Mouse (Mus musculus) hindbrain, embryonic 13.5 days (tissue): ENCODE data around the gene Atp23. TPM values are rescaled to one million over a fixed set of nuclear protein-coding genes. Genes with fewer than 3 reads are reported as not detected.
A peak's percentile ranks its signal among the peaks of the same experiment; 100 is the strongest.
"Not testable (repeated sequence)": the region's sequence is repeated elsewhere in the genome, so short reads cannot be mapped to it uniquely, and the experiment has no call there.

Source experiments
- ATAC-seq: fragments of 200-750 bp; cut with Nextera tagmentation; 2 replicates; pipeline ENCODE4 v1.8.0; 2017; ENCODE audit warnings: moderate TSS enrichment; ENCODE audit not compliant: low FRiP score
- H3K27ac ChIP-seq: fragments of 300-500 bp; sonication (generic); 2 replicates; pipeline ENCODE4 v1.5.1; 2015; ENCODE audit warnings: inconsistent platforms, mild to moderate bottlenecking, moderate library complexity
- H3K27me3 ChIP-seq: fragments of 300-500 bp; sonication (generic); 2 replicates; pipeline ENCODE4 v1.6.1; 2015; ENCODE audit warnings: mild to moderate bottlenecking, inconsistent platforms
- H3K36me3 ChIP-seq: fragments of 300-500 bp; sonication (generic); 2 replicates; pipeline ENCODE4 v1.6.1; 2015; ENCODE audit warnings: mild to moderate bottlenecking, inconsistent platforms
- H3K4me1 ChIP-seq: fragments of 300-500 bp; sonication (generic); replicated peaks from 2 replicates; pipeline ENCODE4 v1.6.1; 2015; ENCODE audit warnings: inconsistent platforms
- H3K4me2 ChIP-seq: fragments of 300-500 bp; sonication (generic); 2 replicates; pipeline ENCODE4 v1.6.1; 2015; ENCODE audit warnings: inconsistent platforms, mild to moderate bottlenecking, moderate library complexity
- H3K4me3 ChIP-seq: fragments of 300-500 bp; sonication (generic); 2 replicates; pipeline ENCODE4 v1.5.1; 2015; ENCODE audit warnings: mild to moderate bottlenecking, inconsistent platforms
- H3K9ac ChIP-seq: fragments of 300-500 bp; sonication (generic); 2 replicates; pipeline ENCODE4 v1.6.1; 2015; ENCODE audit warnings: mild to moderate bottlenecking, inconsistent platforms
- H3K9me3 ChIP-seq: fragments of 300-500 bp; sonication (generic); 2 replicates; pipeline ENCODE4 v1.6.1; 2016; ENCODE audit warnings: inconsistent platforms
- WGBS: fragments of 180-500 bp; shearing (Covaris S2); methylation state at CpG from one replicate; pipeline ENCODE4 v1.1.7; 2015; 5-methylcytosine and 5-hydroxymethylcytosine counted together
- polyA plus RNA-seq: library from polyadenylated mRNA; unstranded; fragments of >200 nt; fragmentation: Nextera tagmentation; extraction: Ambion mirVana; gene quantifications from 2 replicates; pipeline ENCODE4 v1.2.1, GENCODE M21; 2015

Gene Atp23
- polyA plus RNA-seq, 1 experiment from 2014 or later: 10.6 TPM

- H3K27me3 ChIP-seq: no peaks in the 10 kb centered on the region
- H3K4me2 ChIP-seq: peak overlapping the region; percentile 20
- H3K36me3 ChIP-seq: no peaks in the 10 kb centered on the region
- peaks cover 15% of the 10 kb centered on the region; the same call in 1 of the 2 replicates for H3K4me1 ChIP-seq
- peak overlapping the region; percentile 61; the same call in 1 of the 2 replicates for H3K27ac ChIP-seq
- 22% methylated on average over 10 of the region's 10 CpGs for WGBS
- peak overlapping the region; percentile 20; the same call in 1 of the 2 replicates for H3K9ac ChIP-seq
- peak; percentile 49; the same call in 1 of the 2 replicates for ATAC-seq
- H3K4me3 ChIP-seq: no peak overlapping the region
- peaks cover 11% of the 10 kb centered on the region for H3K9me3 ChIP-seq
Observed at GRCm38 (mm10) chr10:126845309-126845911, 55.7 kb downstream of the Atp23 start.

GRCm38 (mm10) chr10:126844689-126845088, 56.5 kb downstream of the Atp23 start:
- Histone ChIP-seq H3K27ac (no peak overlapping the region), H3K27me3 (no peaks in the 10 kb centered on the region), H3K9ac (no peak overlapping the region), H3K9me3 (peaks cover 11% of the 10 kb centered on the region), H3K4me3 (no peak overlapping the region), H3K4me2 (peak overlapping the region; percentile 20; the same call in 1 of the 2 replicates), H3K36me3 (no peaks in the 10 kb centered on the region), H3K4me1 (peaks cover 15% of the 10 kb centered on the region; the same call in 1 of the 2 replicates)
- WGBS: 35% methylated on average over 12 of the region's 12 CpGs
- ATAC-seq: no peak

DNA sequence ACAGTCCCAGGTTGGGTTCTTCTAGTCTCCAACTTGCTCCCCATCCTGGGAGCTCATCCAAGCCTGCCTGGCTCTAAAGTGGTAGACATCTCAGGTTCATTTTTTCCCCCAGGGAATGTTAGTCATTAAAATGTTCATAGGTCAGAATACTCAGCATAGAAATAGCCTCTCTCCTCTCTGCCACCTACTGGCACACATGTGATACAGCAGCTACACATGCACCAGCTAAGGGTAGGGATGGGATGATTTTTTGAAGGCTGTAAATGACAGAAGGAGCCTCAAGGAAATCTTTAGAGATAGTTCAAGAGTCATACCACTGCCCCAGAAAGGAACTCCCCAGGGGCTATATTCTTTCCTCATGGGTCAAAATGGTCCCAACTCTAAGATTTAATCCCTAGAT, 60.9 kb downstream of the Atp23 start:
- H3K4me2 ChIP-seq: no peak overlapping the region

GRCm38 (mm10) chr10:126833006-126833405, 68.1 kb downstream of the Atp23 start:
- Histone ChIP-seq H3K4me3 (no peak overlapping the region), H3K27me3 (no peaks in the 10 kb centered on the region)

More for the DNA sequence above, 60.9 kb downstream of the Atp23 start:
- Histone ChIP-seq H3K9me3 (0 out of 2 replicates have a peak, but pooled peaks cover 6% of the 10 kb centered on the region), H3K9ac (no peak overlapping the region), H3K27ac (no peak overlapping the region), H3K27me3 (no peaks in the 10 kb centered on the region), H3K4me1 (peaks cover 3% of the 10 kb centered on the region; the same call in 1 of the 2 replicates), H3K4me3 (no peak overlapping the region), H3K36me3 (no peaks in the 10 kb centered on the region)
- ATAC-seq: no peak

GRCm38 (mm10) chr10:126831329-126831728, 69.8 kb downstream of the Atp23 start:
- Histone ChIP-seq H3K4me2 (no peak overlapping the region), H3K36me3 (no peaks in the 10 kb centered on the region), H3K9ac (no peak overlapping the region), H3K4me1 (0 out of 2 replicates have a peak, but pooled peaks cover 5% of the 10 kb centered on the region), H3K9me3 (no peaks in the 10 kb centered on the region), H3K27ac (no peak overlapping the region), H3K27me3 (no peaks in the 10 kb centered on the region), H3K4me3 (no peak overlapping the region)
- WGBS: 91% methylated on average over 5 of the region's 5 CpGs
- no peak for ATAC-seq

More at GRCm38 (mm10) chr10:126833006-126833405, 68.1 kb downstream of the Atp23 start:
- 0 out of 2 replicates have a peak, but pooled peaks cover 5% of the 10 kb centered on the region for H3K4me1 ChIP-seq
- no peak for ATAC-seq
- H3K9me3 ChIP-seq: no peaks in the 10 kb centered on the region
- H3K9ac ChIP-seq: no peak overlapping the region
- no peaks in the 10 kb centered on the region for H3K36me3 ChIP-seq
- H3K4me2 ChIP-seq: no peak overlapping the region
- H3K27ac ChIP-seq: no peak overlapping the region
- WGBS: 36% methylated on average over 5 of the region's 5 CpGs

DNA sequence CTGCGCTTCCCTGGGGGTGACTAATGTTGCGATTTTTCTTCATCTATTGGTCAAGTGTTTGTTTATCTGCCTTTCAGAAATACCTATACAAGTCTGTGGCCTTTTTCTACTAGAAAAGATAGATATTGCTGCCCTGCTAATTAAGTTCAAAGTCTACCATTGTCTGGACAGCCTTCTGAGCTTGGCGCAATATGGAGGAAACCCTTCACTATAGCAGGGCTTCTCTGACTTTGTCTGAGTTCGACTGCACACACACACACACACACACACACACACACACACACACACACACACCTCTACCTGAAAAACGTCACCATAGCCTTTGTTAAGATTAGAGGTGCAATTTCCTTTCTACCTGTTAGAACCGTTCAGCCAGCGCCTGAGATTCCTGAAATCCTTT, 72.5 kb downstream of the Atp23 start:
- ATAC-seq: peak; percentile 59
- H3K4me2 ChIP-seq: no peak overlapping the region
- no peak overlapping the region for H3K4me3 ChIP-seq
- WGBS: 67% methylated on average over 7 of the region's 7 CpGs
- H3K27me3 ChIP-seq: no peaks in the 10 kb centered on the region
- 0 out of 2 replicates have a peak, but pooled peaks cover 5% of the 10 kb centered on the region for H3K4me1 ChIP-seq
- H3K27ac ChIP-seq: peak overlapping the region; percentile 19; the same call in 1 of the 2 replicates
- H3K9ac ChIP-seq: no peak overlapping the region
- H3K36me3 ChIP-seq: no peaks in the 10 kb centered on the region
- H3K9me3 ChIP-seq: no peaks in the 10 kb centered on the region

- WGBS: 37% methylated on average over 8 of the region's 8 CpGs
- peak; percentile 84 for ATAC-seq
- no peaks in the 10 kb centered on the region for H3K36me3 ChIP-seq
Observed at GRCm38 (mm10) chr10:126827941-126828593, 73.1 kb downstream of the Atp23 start.

DNA sequence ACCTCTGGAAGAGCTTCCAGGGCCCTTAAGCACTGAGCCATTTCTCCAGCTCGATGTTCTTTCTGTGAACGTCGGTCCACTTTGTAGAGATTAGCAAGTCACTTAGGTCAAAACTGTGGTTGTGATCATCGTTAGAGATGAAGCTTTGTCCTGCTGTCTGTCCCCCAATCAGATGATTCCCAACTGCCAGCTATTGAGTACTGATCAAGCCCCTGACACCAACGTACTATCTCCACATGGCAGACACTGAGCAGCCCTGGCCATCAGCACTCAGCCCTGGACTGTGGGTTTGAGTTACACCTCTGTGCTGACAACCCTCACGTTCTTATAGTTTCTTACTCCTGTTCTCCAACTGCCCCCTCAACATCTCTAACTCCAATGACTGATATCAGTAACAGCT, 74.2 kb downstream of the Atp23 start:
- no peaks in the 10 kb centered on the region for H3K9me3 ChIP-seq
- H3K36me3 ChIP-seq: no peaks in the 10 kb centered on the region
- no peak overlapping the region for H3K27ac ChIP-seq
- no peak overlapping the region for H3K9ac ChIP-seq
- 94% methylated on average over 6 of the region's 6 CpGs for WGBS
- H3K4me1 ChIP-seq: peaks cover 17% of the 10 kb centered on the region
- no peaks in the 10 kb centered on the region for H3K27me3 ChIP-seq
- H3K4me3 ChIP-seq: no peak overlapping the region
- ATAC-seq: no peak
- H3K4me2 ChIP-seq: no peak overlapping the region

More at GRCm38 (mm10) chr10:126827941-126828593, 73.1 kb downstream of the Atp23 start:
- Histone ChIP-seq H3K4me1 (peaks cover 9% of the 10 kb centered on the region; the same call in 1 of the 2 replicates), H3K27ac (peak overlapping the region; percentile 19; the same call in 1 of the 2 replicates), H3K4me3 (no peak overlapping the region), H3K27me3 (no peaks in the 10 kb centered on the region), H3K4me2 (no peak overlapping the region), H3K9me3 (no peaks in the 10 kb centered on the region), H3K9ac (no peak overlapping the region)

DNA sequence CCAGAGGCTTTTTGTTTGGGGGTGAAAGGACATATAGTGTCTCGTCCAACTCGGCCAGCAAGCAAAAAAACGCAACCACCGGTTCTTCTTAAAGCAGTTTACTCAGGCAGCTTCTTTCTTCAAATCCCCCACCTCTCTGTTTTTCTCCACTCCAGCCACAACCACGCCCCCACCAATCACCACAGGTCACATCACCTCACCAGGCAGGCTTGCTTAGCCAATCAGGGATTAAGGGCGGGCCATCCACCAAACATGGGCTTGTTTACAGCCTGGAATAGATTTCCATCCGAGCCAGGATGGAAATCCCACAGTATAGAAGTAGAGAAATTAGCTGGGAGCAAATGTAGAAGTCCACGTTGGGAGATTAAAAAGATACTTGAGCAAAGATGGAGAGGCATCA, 74.9 kb downstream of the Atp23 start:
- not testable (repeated sequence) for H3K27me3 ChIP-seq, ATAC-seq, H3K27ac ChIP-seq, H3K9ac ChIP-seq, H3K36me3 ChIP-seq, H3K4me3 ChIP-seq, H3K4me2 ChIP-seq, H3K9me3 ChIP-seq
- WGBS: 89% methylated on average over 8 of the region's 8 CpGs
- H3K4me1 ChIP-seq: peaks cover 17% of the 10 kb centered on the region

- Histone ChIP-seq H3K27ac (no peak overlapping the region; the same call in 1 of the 2 replicates), H3K4me3 (no peak overlapping the region), H3K9ac (no peak overlapping the region), H3K4me1 (peaks cover 12% of the 10 kb centered on the region), H3K9me3 (no peaks in the 10 kb centered on the region), H3K27me3 (no peaks in the 10 kb centered on the region), H3K4me2 (no peak overlapping the region), H3K36me3 (no peaks in the 10 kb centered on the region)
- 52% methylated on average over 3 of the region's 3 CpGs for WGBS
- ATAC-seq: no peak
Observed at GRCm38 (mm10) chr10:126822418-126822817, 78.7 kb downstream of the Atp23 start.
